Mouse (Mus musculus): ENCODE results near the gene Gm21988. TPM values are rescaled to one million over a fixed set of nuclear protein-coding genes. Genes with fewer than 3 reads are reported as not detected.
A peak's percentile ranks its signal among the peaks of the same experiment; 100 is the strongest.

Gm21988 gene
- total and polyA plus RNA-seq, 3 experiments, result 1.2 to 3.5 (median 3.2) TPM

DNA sequence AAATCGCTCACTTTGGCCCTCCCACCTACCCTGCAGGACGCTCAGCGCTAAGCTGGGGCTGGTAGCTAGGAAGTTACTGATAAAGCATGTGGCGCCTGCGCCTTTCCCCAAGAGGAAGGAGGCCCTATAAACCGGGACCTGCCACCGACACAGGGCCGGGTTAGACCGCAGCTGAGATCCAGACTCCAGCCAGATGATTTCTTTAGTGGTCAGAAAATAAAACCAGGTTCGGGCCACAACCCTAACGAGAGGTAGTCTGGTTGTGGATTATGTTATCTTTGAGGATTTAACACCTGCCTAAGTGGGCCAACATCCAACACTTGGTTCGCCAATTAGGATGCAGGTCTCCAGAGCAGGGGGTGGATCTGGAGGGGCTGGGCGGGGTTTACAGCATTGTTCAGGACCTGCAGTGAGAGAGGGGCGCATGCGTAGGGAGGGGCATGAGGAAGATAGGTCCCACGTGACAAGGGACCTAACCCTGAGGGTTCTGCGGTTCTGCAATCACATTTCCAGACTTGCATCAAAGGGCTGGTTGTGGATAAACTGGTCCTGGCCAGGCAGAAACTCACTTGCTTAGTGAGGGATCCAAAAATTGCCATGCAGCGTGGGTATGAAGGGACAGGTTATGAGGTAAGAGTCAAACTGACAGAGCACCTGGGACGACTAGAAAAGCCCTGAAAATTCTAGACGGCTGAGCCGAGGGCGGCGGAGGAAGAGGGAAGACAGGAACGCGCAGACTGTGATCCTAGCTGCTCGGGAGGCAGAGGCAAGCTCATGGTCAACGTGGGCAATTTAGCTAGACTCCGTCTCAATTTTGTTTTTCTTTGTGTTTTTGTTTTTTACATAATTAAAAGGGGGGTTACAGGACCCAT is 18.7 kb downstream of the Gm21988 start, which contains the start of gene Slc16a13:
Gene Slc16a13, minus strand, starts transcription at position 334 of the 872 bp plus-strand sequence.
- H3K4me1 ChIP-seq (ENCODE audit: insufficient read depth, low read depth, low read length), result peaks cover 60% of the 10 kb centered on the region
- no peaks in the 10 kb centered on the region for H3K27me3 ChIP-seq (ENCODE audit: insufficient read depth, low read length)
- H3K4me3 ChIP-seq (ENCODE audit: low read depth, low read length), result peak within 1 kb of the TSS; percentile 73
- peak; percentile 83 for ATAC-seq (ENCODE audit: extremely low read depth, insufficient number of reproducible peaks, low FRiP score, poor library complexity, severe bottlenecking)
- peak; percentile 97 for DNase-seq (ENCODE audit: low spot score)
- no peaks in the 10 kb centered on the region for H3K9me3 ChIP-seq (replicated peaks)
- H3K36me3 ChIP-seq (replicated peaks), result peaks cover 44% of the 10 kb centered on the region
- TF ChIP-seq CTCF (IDR thresholded peaks at IDR 0.05; ENCODE audit: low read depth, low read length) (no peak), GATA1 (IDR thresholded peaks at IDR 0.05; ENCODE audit: borderline replicate concordance, low read length) (no peak)

DNA sequence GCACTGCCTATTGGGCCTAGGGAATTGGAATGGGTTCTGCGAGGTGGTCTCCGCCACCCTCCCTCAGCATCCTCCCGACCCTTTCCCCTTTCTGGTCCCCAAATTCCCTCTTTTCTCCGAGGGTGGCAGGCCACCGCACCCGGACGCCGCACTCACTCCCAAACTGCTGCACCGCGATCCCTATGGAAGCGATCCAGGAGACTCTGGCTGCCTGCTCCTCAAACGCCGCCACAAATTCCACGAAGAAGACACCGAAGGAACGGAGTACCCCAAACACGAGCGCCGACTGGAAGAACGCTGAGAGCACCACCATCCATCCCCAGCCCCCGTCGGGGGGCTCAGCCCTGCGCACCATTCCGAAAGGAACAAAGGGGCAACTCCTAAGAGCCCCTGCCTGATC is 19.3 kb downstream of the Gm21988 start:
- no peak for ATAC-seq (ENCODE audit: extremely low read depth, insufficient number of reproducible peaks, low FRiP score, poor library complexity, severe bottlenecking)
- Histone ChIP-seq H3K4me1 (ENCODE audit: insufficient read depth, low read depth, low read length) (peaks cover 56% of the 10 kb centered on the region), H3K9me3 (replicated peaks) (no peaks in the 10 kb centered on the region), H3K4me3 (ENCODE audit: low read depth, low read length) (peak overlapping the region; percentile 73), H3K27me3 (ENCODE audit: insufficient read depth, low read length) (no peaks in the 10 kb centered on the region), H3K36me3 (replicated peaks) (peaks cover 50% of the 10 kb centered on the region)
- DNase-seq (ENCODE audit: low spot score), result no peak
- no peak for TF ChIP-seq GATA2 (IDR thresholded peaks at IDR 0.05; ENCODE audit: borderline replicate concordance, low read depth, low read length)
- TF ChIP-seq GATA1 (IDR thresholded peaks at IDR 0.05; ENCODE audit: borderline replicate concordance, low read length), result no peak
- no peak for TF ChIP-seq CTCF (IDR thresholded peaks at IDR 0.05; ENCODE audit: low read depth, low read length)
- no peak for TF ChIP-seq TAL1 (conservative IDR thresholded peaks at IDR 0.05; ENCODE audit: low read depth, low read length)
- no peak for TF ChIP-seq POLR2AphosphoS5 (IDR thresholded peaks at IDR 0.05; ENCODE audit: insufficient replicate concordance, low read depth, low read length)

DNA sequence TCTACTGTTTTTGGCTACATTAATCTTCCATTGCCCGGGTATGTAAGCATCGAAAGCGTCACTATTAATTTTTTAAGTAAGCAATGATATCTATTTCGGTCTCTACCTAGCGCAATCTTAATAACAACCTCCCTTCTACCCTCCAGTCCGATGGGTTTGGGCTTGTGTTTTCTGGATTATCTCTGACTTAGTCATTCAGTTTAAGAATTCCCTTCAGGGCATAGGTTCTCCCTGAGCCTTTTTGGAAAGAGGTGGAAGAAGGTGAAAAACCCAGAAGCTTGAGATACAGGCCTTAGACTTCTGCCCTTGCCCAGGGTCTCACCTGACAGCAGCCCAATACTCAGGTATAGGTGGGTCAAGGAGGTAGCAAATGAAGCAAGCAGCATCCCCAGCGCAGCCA is 19.8 kb downstream of the Gm21988 start:
- Histone ChIP-seq H3K9me3 (replicated peaks) (0 out of 2 replicates have a peak, but pooled peaks cover 2% of the 10 kb centered on the region), H3K4me1 (ENCODE audit: insufficient read depth, low read depth, low read length) (peaks cover 56% of the 10 kb centered on the region), H3K4me3 (ENCODE audit: low read depth, low read length) (peak overlapping the region; percentile 73), H3K36me3 (replicated peaks) (peaks cover 55% of the 10 kb centered on the region), H3K27me3 (ENCODE audit: insufficient read depth, low read length) (no peaks in the 10 kb centered on the region)
- no peak for DNase-seq (ENCODE audit: low spot score)
- no peak for ATAC-seq (ENCODE audit: extremely low read depth, insufficient number of reproducible peaks, low FRiP score, poor library complexity, severe bottlenecking)
- TF ChIP-seq GATA1 (IDR thresholded peaks at IDR 0.05; ENCODE audit: borderline replicate concordance, low read length) (no peak), CTCF (IDR thresholded peaks at IDR 0.05; ENCODE audit: low read depth, low read length) (no peak), GATA2 (IDR thresholded peaks at IDR 0.05; ENCODE audit: borderline replicate concordance, low read depth, low read length) (no peak), TAL1 (conservative IDR thresholded peaks at IDR 0.05; ENCODE audit: low read depth, low read length) (no peak), POLR2AphosphoS5 (IDR thresholded peaks at IDR 0.05; ENCODE audit: insufficient replicate concordance, low read depth, low read length) (no peak)

DNA sequence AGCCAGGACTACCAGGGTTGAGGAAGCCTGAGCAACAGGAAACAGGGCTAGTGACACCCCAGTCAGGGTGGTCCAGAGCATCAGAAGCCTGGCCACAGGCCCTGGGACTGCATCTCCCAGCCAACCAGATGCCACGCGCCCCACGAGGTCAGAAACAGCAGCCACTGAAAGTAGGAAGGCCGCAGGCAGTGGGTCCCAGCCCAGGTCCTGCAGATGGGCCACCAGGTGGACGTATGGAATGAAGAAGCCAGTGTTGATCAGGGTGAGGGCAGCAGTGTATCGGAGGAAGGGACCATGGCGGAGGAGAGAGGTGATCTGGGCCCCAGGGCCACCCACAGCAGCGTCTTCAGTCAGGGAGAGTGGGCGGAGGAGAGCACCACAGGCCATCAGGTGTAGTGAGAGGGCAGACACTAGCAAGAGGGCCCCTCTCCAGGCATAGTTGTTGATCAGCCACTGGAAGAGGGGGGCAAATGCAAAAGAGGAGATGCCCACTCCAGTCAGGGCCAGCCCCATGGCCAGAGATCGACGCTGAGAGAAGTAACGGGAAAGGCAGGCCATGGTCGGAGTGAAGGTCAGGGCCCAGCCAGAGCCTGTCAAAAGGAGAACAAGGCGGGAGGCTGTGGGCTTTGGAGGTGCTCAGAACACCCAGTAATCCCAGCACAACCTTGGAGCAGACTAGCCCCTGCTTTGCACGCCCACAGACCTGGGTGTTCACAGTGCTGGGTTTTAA is 20.7 kb downstream of the Gm21988 start:
- DNase-seq (ENCODE audit: low spot score), result no peak
- no peaks in the 10 kb centered on the region for H3K27me3 ChIP-seq (ENCODE audit: insufficient read depth, low read length)
- peak overlapping the region; percentile 58; the same call in 1 of the 2 replicates for H3K4me3 ChIP-seq (ENCODE audit: low read depth, low read length)
- H3K9me3 ChIP-seq (replicated peaks), result peaks cover 10% of the 10 kb centered on the region; the same call in 1 of the 2 replicates
- no peak for ATAC-seq (ENCODE audit: extremely low read depth, insufficient number of reproducible peaks, low FRiP score, poor library complexity, severe bottlenecking)
- TF ChIP-seq POLR2AphosphoS5 (IDR thresholded peaks at IDR 0.05; ENCODE audit: insufficient replicate concordance, low read depth, low read length) (no peak), CTCF (IDR thresholded peaks at IDR 0.05; ENCODE audit: low read depth, low read length) (no peak), GATA1 (IDR thresholded peaks at IDR 0.05; ENCODE audit: borderline replicate concordance, low read length) (no peak), TAL1 (conservative IDR thresholded peaks at IDR 0.05; ENCODE audit: low read depth, low read length) (no peak), GATA2 (IDR thresholded peaks at IDR 0.05; ENCODE audit: borderline replicate concordance, low read depth, low read length) (no peak)
- peaks cover 53% of the 10 kb centered on the region for H3K4me1 ChIP-seq (ENCODE audit: insufficient read depth, low read depth, low read length)
- peaks cover 51% of the 10 kb centered on the region for H3K36me3 ChIP-seq (replicated peaks)

DNA sequence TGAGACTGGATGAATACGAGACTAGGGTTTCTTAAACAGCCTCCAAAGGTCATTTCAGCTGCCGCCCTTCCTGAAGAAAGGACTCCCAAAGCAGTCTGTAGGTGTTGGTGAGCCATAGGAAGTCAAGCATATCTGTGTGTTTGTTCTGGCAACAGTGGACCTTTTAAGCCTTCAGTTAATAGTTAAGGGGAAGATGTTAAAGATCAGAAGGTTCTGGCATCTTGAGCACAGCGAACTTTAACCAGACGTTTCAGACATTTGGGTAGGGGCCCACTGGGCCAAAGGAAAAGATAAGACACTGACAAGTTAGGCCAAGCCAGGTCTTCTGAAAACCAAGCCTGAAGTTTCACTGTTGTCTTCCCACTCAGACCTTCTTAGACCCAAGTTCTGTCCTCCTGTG is 21.6 kb downstream of the Gm21988 start:
- peaks cover 45% of the 10 kb centered on the region for H3K36me3 ChIP-seq (replicated peaks)
- H3K4me1 ChIP-seq (ENCODE audit: insufficient read depth, low read depth, low read length), result peaks cover 47% of the 10 kb centered on the region
- DNase-seq (ENCODE audit: low spot score) (no peak), ATAC-seq (ENCODE audit: extremely low read depth, insufficient number of reproducible peaks, low FRiP score, poor library complexity, severe bottlenecking) (no peak)
- H3K4me3 ChIP-seq (ENCODE audit: low read depth, low read length), result no peak overlapping the region
- H3K9me3 ChIP-seq (replicated peaks), result peaks cover 10% of the 10 kb centered on the region; the same call in 1 of the 2 replicates
- no peak for TF ChIP-seq CTCF (IDR thresholded peaks at IDR 0.05; ENCODE audit: low read depth, low read length)
- TF ChIP-seq GATA1 (IDR thresholded peaks at IDR 0.05; ENCODE audit: borderline replicate concordance, low read length), result no peak
- TF ChIP-seq POLR2AphosphoS5 (IDR thresholded peaks at IDR 0.05; ENCODE audit: insufficient replicate concordance, low read depth, low read length), result no peak
- H3K27me3 ChIP-seq (ENCODE audit: insufficient read depth, low read length), result no peaks in the 10 kb centered on the region

DNA sequence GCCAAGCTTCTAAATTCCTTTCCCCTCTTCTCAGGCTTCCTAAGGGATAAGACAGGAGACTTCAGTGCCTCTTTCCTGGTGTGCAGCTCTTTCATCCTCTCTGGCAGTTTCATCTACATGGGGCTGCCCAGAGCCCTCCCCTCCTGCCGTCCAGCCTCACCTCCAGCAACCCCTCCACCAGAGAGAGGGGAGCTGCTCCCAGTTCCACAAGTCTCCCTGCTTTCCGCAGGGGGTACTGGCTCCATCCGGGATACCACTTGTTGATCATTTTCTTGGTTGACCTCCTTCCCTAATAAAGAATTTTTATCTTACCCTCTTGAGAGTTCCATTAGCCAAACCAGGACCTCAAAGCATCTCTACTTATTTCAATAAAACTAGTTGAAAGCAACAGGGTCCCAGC is 23.5 kb downstream of the Gm21988 start:
- no peak for TF ChIP-seq GATA2 (IDR thresholded peaks at IDR 0.05; ENCODE audit: borderline replicate concordance, low read depth, low read length)
- no peak for TF ChIP-seq TAL1 (conservative IDR thresholded peaks at IDR 0.05; ENCODE audit: low read depth, low read length)
- TF ChIP-seq GATA1 (IDR thresholded peaks at IDR 0.05; ENCODE audit: borderline replicate concordance, low read length), result no peak
- TF ChIP-seq CTCF (IDR thresholded peaks at IDR 0.05; ENCODE audit: low read depth, low read length), result no peak
- TF ChIP-seq POLR2AphosphoS5 (IDR thresholded peaks at IDR 0.05; ENCODE audit: insufficient replicate concordance, low read depth, low read length), result no peak
- DNase-seq (ENCODE audit: low spot score) (no peak), ATAC-seq (ENCODE audit: extremely low read depth, insufficient number of reproducible peaks, low FRiP score, poor library complexity, severe bottlenecking) (no peak)
- H3K4me3 ChIP-seq (ENCODE audit: low read depth, low read length), result no peak overlapping the region
- peaks cover 2% of the 10 kb centered on the region for H3K27me3 ChIP-seq (ENCODE audit: insufficient read depth, low read length)
- peaks cover 31% of the 10 kb centered on the region for H3K4me1 ChIP-seq (ENCODE audit: insufficient read depth, low read depth, low read length)
- H3K36me3 ChIP-seq (replicated peaks), result peaks cover 42% of the 10 kb centered on the region
- peaks cover 10% of the 10 kb centered on the region; the same call in 1 of the 2 replicates for H3K9me3 ChIP-seq (replicated peaks)

Data from G1E (cell line).